In the genomic region with DNA sequence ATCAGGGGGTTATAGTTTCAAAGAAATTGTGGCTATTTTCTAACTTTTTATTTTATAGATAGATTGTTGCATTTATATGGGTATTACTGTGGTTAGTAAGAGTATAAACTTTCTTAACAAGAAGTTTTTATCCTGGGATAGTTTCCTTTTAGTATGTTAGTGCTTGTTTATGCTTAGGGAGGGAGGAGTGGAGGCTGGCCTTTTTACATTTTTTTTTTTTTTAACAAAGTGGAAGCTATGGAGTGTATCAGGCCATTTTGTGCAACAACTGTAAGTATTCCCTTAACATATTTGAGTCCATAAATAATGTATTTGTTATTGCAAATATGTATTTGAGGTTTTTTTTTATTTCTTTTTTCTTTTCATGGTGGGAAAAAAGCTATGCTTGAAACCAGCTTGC, we compare ENCODE assay signal across 9 mouse cellular contexts. TPM values are rescaled to one million over a fixed set of nuclear protein-coding genes. Genes with fewer than 3 reads are reported as not detected.
DNase-seq lines count a peak whose midpoint lies in the region; ATAC-seq lines count a peak whose summit lies in the region.
"Had no signal": no experiment of that assay in that cellular context is flagged by ENCODE, and none has a peak within 500 bp of the region (broad histone marks: within the 10 kb centered on the region; RNA-seq: fewer than 3 reads in every experiment).

No protein-coding gene starts in this region.

- no peaks in the 10 kb centered on the region for H3K27me3 ChIP-seq in forebrain, embryonic 13.5 days
- H3K27me3 ChIP-seq in forebrain, embryonic 11.5 days (ENCODE audit: control insufficient read depth, insufficient read depth, low read length): no peaks in the 10 kb centered on the region
- no peaks in the 10 kb centered on the region for H3K27me3 ChIP-seq in kidney, embryonic 15.5 days
- no peaks in the 10 kb centered on the region for H3K27me3 ChIP-seq in megakaryocyte, embryonic 14.5 days (replicated peaks)
- H3K27me3 ChIP-seq in stomach, embryonic 14.5 days (ENCODE audit: control insufficient read depth, insufficient read depth, low read length): no peaks in the 10 kb centered on the region

- H3K4me1 ChIP-seq in forebrain, embryonic 13.5 days: peaks cover 28% of the 10 kb centered on the region
- 0 out of 2 replicates have a peak, but pooled peaks cover 3% of the 10 kb centered on the region for H3K4me1 ChIP-seq in forebrain, embryonic 11.5 days (replicated peaks; ENCODE audit: control insufficient read depth, insufficient read depth, low read length)
- 0 out of 2 replicates have a peak, but pooled peaks cover 2% of the 10 kb centered on the region for H3K4me1 ChIP-seq in kidney, embryonic 15.5 days
- H3K4me1 ChIP-seq in megakaryocyte, embryonic 14.5 days: peaks cover 15% of the 10 kb centered on the region
- H3K4me1 ChIP-seq in stomach, embryonic 14.5 days (ENCODE audit: control insufficient read depth, insufficient read depth, low read length): peaks cover 5% of the 10 kb centered on the region; the same call in 1 of the 2 replicates

- no peak for DNase-seq in forebrain, embryonic 11.5 days (ENCODE audit: low spot score)
- DNase-seq in kidney, adult 8-10 months: no peak
- DNase-seq in thymus, adult 18-20 months: no peak
- DNase-seq: kidney, postnatal 10 days had no signal

- no peaks in the 10 kb centered on the region for H3K9me3 ChIP-seq in forebrain, embryonic 13.5 days (replicated peaks)
- H3K9me3 ChIP-seq in forebrain, embryonic 11.5 days (ENCODE audit: control insufficient read depth, low read length): no peaks in the 10 kb centered on the region
- no peaks in the 10 kb centered on the region for H3K9me3 ChIP-seq in kidney, embryonic 15.5 days (replicated peaks)
- no peaks in the 10 kb centered on the region for H3K9me3 ChIP-seq in megakaryocyte, embryonic 14.5 days
- H3K9me3 ChIP-seq in stomach, embryonic 14.5 days (ENCODE audit: control insufficient read depth, low read depth, low read length): no peaks in the 10 kb centered on the region

- H3K36me3 ChIP-seq in forebrain, embryonic 13.5 days (ENCODE audit: poor library complexity, severe bottlenecking): no peaks in the 10 kb centered on the region
- no peaks in the 10 kb centered on the region for H3K36me3 ChIP-seq in forebrain, embryonic 11.5 days (ENCODE audit: control insufficient read depth, insufficient read depth, low read length)
- H3K36me3 ChIP-seq in kidney, embryonic 15.5 days: no peaks in the 10 kb centered on the region
- no peaks in the 10 kb centered on the region for H3K36me3 ChIP-seq in megakaryocyte, embryonic 14.5 days (replicated peaks; ENCODE audit: low read length)
- no peaks in the 10 kb centered on the region for H3K36me3 ChIP-seq in stomach, embryonic 14.5 days (ENCODE audit: control insufficient read depth, insufficient read depth, low read length)

- peak overlapping the region; percentile 43 for H3K4me2 ChIP-seq in forebrain, embryonic 13.5 days
- no peak overlapping the region for H3K4me2 ChIP-seq in forebrain, embryonic 11.5 days (ENCODE audit: low read depth, low read length, severe bottlenecking)
- H3K4me2 ChIP-seq in kidney, embryonic 15.5 days: peak overlapping the region; percentile 37
- H3K4me2 ChIP-seq in stomach, embryonic 14.5 days (replicated peaks; ENCODE audit: low read depth, low read length): peak overlapping the region; percentile 49

- no peak overlapping the region for H3K9ac ChIP-seq in forebrain, embryonic 13.5 days
- H3K9ac ChIP-seq in forebrain, embryonic 11.5 days (ENCODE audit: low read length): no peak overlapping the region
- no peak overlapping the region for H3K9ac ChIP-seq in kidney, embryonic 15.5 days
- H3K9ac ChIP-seq in stomach, embryonic 14.5 days (replicated peaks; ENCODE audit: low read depth, low read length): no peak overlapping the region

- ATAC-seq in forebrain, embryonic 13.5 days: no peak
- no peak for ATAC-seq in forebrain, embryonic 11.5 days (replicated peaks; ENCODE audit: low FRiP score)
- ATAC-seq in kidney, embryonic 15.5 days (replicated peaks; ENCODE audit: low FRiP score): no peak
- ATAC-seq in megakaryocyte, adult 5-6 weeks (ENCODE audit: poor library complexity, severe bottlenecking): no peak
- ATAC-seq in stomach, embryonic 14.5 days (ENCODE audit: insufficient number of reproducible peaks, insufficient read depth, low FRiP score, low read depth): no peak

- H3K27ac ChIP-seq in forebrain, embryonic 13.5 days: no peak overlapping the region
- no peak overlapping the region for H3K27ac ChIP-seq in forebrain, embryonic 11.5 days (ENCODE audit: low read depth, low read length)
- H3K27ac ChIP-seq in kidney, embryonic 15.5 days: no peak overlapping the region
- H3K27ac ChIP-seq in stomach, embryonic 14.5 days (ENCODE audit: low read length): no peak overlapping the region

- peak overlapping the region; percentile 19 for H3K4me3 ChIP-seq in forebrain, embryonic 13.5 days
- H3K4me3 ChIP-seq in forebrain, embryonic 11.5 days (ENCODE audit: low read depth, low read length): no peak overlapping the region
- peak overlapping the region; percentile 13; the same call in 1 of the 2 replicates for H3K4me3 ChIP-seq in kidney, embryonic 15.5 days (replicated peaks)
- H3K4me3 ChIP-seq in megakaryocyte, embryonic 14.5 days (replicated peaks): peak overlapping the region; percentile 93
- peak overlapping the region; percentile 27; the same call in 1 of the 2 replicates for H3K4me3 ChIP-seq in stomach, embryonic 14.5 days (ENCODE audit: low read depth, low read length)

RNA-seq across cellular contexts. Expression of gene Zbtb20, which starts 32.7 kb away (rescaled TPM):
- 79.7 and 84.9 TPM in 2 replicates for polyA plus RNA-seq in forebrain, embryonic 13.5 days (2015; fragmentation: Nextera tagmentation; extraction: Ambion mirVana)
- 54.7 and 56.6 TPM in 2 replicates for polyA plus RNA-seq in forebrain, embryonic 11.5 days (2014; fragmentation: Nextera tagmentation; extraction: Ambion mirVana)
- polyA plus RNA-seq in kidney, embryonic 15.5 days (2015; fragmentation: Nextera tagmentation; extraction: Ambion mirVana): 41.2 and 42.1 TPM in 2 replicates
- 2.2 and 2.4 TPM in 2 replicates for polyA plus RNA-seq in megakaryocyte, embryonic 14.5 days (2012; ENCODE audit: insufficient read depth, low replicate concordance)
- 7.6 and 13.1 TPM in 2 replicates for total RNA-seq in megakaryocyte, adult 5-6 weeks (2015)
- 5.1 and 7.2 TPM in 2 replicates for total RNA-seq in megakaryocyte, adult 5-6 weeks (2017)
- polyA plus RNA-seq in stomach, embryonic 14.5 days (2014; fragmentation: Nextera tagmentation; extraction: Ambion mirVana): 30.0 and 35.1 TPM in 2 replicates
